Mouse (Mus musculus) stomach, embryonic 16.5 days (tissue): Measurements from ENCODE around the gene Gm49388. TPM values are rescaled to one million over a fixed set of nuclear protein-coding genes. Genes with fewer than 3 reads are reported as not detected.
"Not testable (repeated sequence)": the region's sequence is repeated elsewhere in the genome, so short reads cannot be mapped to it uniquely, and the experiment has no call there.

Experiments used
- ATAC-seq: fragments of 200-750 bp; cut with Nextera tagmentation; 2 replicates; pipeline ENCODE4 v1.8.0; 2017; ENCODE audit warnings: moderate number of reproducible peaks, moderate TSS enrichment; ENCODE audit not compliant: insufficient read depth, low FRiP score
- H3K27ac ChIP-seq: fragments of 300-500 bp; sonication (generic); 2 replicates; pipeline ENCODE4 v1.5.1; 2014; ENCODE audit warnings: low read length
- H3K27me3 ChIP-seq: fragments of 300-500 bp; sonication (generic); 2 replicates; pipeline ENCODE4 v1.6.1; 2014; ENCODE audit warnings: low read length, control low read depth, mixed read lengths; ENCODE audit not compliant: control insufficient read depth, insufficient read depth
- H3K36me3 ChIP-seq: fragments of 300-500 bp; sonication (generic); 2 replicates; pipeline ENCODE4 v1.6.1; 2014; ENCODE audit warnings: low read length; ENCODE audit not compliant: control insufficient read depth, insufficient read depth
- H3K4me1 ChIP-seq: fragments of 300-500 bp; sonication (generic); 2 replicates; pipeline ENCODE4 v1.6.1; 2014; ENCODE audit warnings: low read length, control low read depth, mixed read lengths; ENCODE audit not compliant: control insufficient read depth, insufficient read depth
- H3K4me2 ChIP-seq: fragments of 300-500 bp; sonication (generic); 2 replicates; pipeline ENCODE4 v1.6.1; 2014; ENCODE audit warnings: low read depth, low read length, mixed read lengths
- H3K4me3 ChIP-seq: fragments of 300-500 bp; sonication (generic); replicated peaks from 2 replicates; pipeline ENCODE4 v1.5.1; 2014; ENCODE audit warnings: mild to moderate bottlenecking, low read length
- H3K9ac ChIP-seq: fragments of 300-500 bp; sonication (generic); 2 replicates; pipeline ENCODE4 v1.6.1; 2014; ENCODE audit warnings: low read length
- H3K9me3 ChIP-seq: fragments of 300-500 bp; sonication (generic); replicated peaks from 2 replicates; pipeline ENCODE4 v1.6.1; 2016; ENCODE audit warnings: low read length, control low read depth; ENCODE audit not compliant: control insufficient read depth
- WGBS: fragments of 180-500 bp; shearing (Covaris S2); extraction: QIAGEN DNeasy Blood & Tissue Kit; methylation state at CpG from one replicate; pipeline ENCODE4 v1.1.7; 2014; 5-methylcytosine and 5-hydroxymethylcytosine counted together
- polyA plus RNA-seq: library from polyadenylated mRNA; unstranded; fragments of >200 nt; fragmentation: Nextera tagmentation; extraction: Ambion mirVana; gene quantifications from 2 replicates; pipeline ENCODE4 v1.2.1, GENCODE M21; 2015

Gm49388 gene
- polyA plus RNA-seq, 1 experiment from 2014 or later: not detected

DNA sequence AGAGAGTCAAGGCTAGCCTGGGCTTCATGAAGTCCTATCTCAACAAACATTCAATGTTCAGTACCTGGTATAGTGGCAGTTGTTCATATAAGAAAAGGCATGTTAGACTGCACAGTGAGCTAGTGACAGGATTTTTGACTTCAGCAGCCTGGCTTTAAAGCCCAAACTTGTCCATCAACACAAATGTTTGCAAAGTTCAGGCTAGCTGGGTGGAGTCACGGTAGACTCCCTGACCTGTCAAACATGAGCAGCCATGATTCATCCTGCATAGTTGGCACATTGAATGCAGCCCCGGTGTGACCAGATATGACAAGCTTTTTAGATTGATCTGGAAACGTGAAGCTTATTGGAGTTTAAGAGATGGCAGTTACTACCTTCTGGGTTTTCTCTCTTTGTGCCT, 13.3 kb upstream of the Gm49388 start:
- Histone ChIP-seq H3K4me3 (no peak overlapping the region), H3K27me3 (no peaks in the 10 kb centered on the region), H3K36me3 (no peaks in the 10 kb centered on the region), H3K4me1 (peaks cover 14% of the 10 kb centered on the region), H3K9me3 (no peaks in the 10 kb centered on the region), H3K4me2 (no peak overlapping the region), H3K27ac (peak overlapping the region; percentile 41; the same call in 1 of the 2 replicates), H3K9ac (no peak overlapping the region)
- WGBS: 46% methylated on average over 3 of the region's 3 CpGs
- ATAC-seq: no peak

DNA sequence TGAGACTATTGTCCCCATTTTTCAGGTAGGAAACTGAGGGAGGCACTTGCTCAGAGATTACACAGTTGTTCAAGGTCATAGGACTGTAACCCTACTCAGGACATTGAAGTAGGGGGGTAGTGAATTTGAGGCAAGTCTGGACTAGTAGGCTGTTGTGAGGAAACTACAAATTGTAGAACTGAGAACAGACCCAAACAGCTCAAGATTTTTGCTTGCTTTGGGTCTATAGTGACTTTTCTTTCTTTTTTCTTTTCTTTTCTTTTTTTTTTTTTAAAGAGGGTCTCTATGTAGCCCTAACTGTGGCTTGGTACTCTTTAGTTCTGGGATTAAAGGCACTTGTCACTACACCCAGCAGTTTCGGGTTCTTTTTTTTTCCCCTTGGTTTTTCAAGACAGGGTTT, 12.9 kb upstream of the Gm49388 start:
- Histone ChIP-seq H3K27ac (peak overlapping the region; percentile 41; the same call in 1 of the 2 replicates), H3K9me3 (no peaks in the 10 kb centered on the region), H3K27me3 (no peaks in the 10 kb centered on the region), H3K4me2 (no peak overlapping the region), H3K36me3 (no peaks in the 10 kb centered on the region), H3K9ac (no peak overlapping the region), H3K4me1 (peaks cover 14% of the 10 kb centered on the region), H3K4me3 (no peak overlapping the region)
- ATAC-seq: no peak
- 89% methylated on average over 1 of the region's 1 CpGs for WGBS

DNA sequence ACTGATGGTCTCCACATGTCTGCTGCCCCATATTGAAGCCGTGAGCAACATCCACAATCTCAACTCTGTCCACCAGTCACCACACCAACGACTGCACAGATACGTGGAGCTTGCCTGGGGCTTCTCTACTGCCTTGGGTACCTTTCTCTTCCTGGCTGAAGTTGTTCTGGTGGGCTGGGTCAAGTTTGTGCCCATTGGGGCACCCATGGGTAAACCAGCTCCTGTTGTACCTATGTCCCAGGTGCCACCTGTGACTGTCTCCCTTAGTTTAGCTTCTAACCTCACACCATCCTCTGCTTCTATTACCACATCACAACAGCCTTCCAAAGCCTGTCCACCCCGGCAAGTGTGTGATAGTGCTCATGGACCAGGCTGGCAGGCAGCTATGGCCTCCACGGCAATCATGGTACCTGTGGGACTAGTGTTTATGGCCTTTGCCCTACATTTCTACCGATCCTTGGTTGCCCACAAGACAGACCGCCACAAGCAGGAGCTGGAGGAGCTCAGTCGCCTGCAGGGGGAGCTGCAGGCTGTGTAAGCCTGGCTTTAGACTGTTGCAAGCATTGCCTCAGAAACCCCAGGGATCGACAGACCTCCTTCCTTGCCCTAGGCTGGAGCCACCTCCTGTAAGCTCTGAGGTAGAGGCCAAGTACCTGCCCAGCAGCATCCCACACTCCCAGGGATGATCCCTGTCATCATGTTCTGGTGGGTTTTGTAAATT, 11.6 kb upstream of the Gm49388 start:
- whole genome bisulfite sequencing: 36% methylated on average over 9 of the region's 9 CpGs
- Histone ChIP-seq H3K27ac (no peak overlapping the region), H3K4me1 (peaks cover 23% of the 10 kb centered on the region), H3K9ac (no peak overlapping the region), H3K9me3 (no peaks in the 10 kb centered on the region), H3K4me3 (no peak overlapping the region), H3K36me3 (no peaks in the 10 kb centered on the region), H3K27me3 (no peaks in the 10 kb centered on the region), H3K4me2 (no peak overlapping the region)
- no peak for ATAC-seq

DNA sequence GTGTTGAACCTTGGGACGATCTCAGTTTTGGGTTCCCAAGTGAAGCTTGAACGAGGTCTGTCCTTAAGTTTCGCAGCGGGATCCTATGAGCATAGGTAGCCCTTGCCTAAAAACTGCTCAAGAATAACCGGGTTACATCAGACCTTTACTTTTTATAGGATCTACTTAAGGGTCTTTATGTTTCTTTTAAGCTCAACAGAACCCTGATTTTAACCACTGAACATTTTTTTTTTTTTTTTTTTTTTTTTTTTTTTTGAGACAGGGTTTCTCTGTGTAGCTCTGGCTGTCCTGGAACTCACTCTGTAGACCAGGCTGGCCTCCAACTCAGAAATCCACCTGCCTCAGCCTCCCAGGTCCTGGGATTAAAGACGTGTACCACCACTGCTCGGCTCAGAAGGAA, 9.6 kb upstream of the Gm49388 start:
- Histone ChIP-seq H3K27ac (peak overlapping the region; percentile 100), H3K9ac (peak overlapping the region; percentile 92), H3K4me3 (peak overlapping the region; percentile 86), H3K4me2 (peak overlapping the region; percentile 70), H3K4me1 (peaks cover 18% of the 10 kb centered on the region)
- ATAC-seq, H3K9me3 ChIP-seq, H3K36me3 ChIP-seq, H3K27me3 ChIP-seq: not testable (repeated sequence)
- WGBS: 74% methylated on average over 7 of the region's 7 CpGs

DNA sequence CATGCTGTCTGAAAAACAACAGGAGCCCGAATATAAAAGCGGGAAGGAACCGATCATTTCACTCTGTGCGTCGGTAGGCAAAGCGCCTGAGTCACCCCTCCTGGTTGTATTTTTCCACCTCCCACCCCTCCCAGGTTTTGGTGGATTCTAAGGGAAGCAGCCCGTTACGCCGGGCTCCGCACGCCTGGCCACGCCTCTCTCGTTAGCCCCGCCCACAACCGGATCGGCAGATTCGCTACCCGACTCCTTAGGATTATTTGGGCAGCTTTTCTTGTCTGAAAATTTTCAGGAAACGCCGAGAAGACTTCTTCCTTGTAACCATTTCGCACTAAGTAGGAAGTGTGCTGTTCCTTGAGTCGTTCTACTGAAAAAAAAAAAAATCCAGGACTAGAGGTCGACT, 9.0 kb upstream of the Gm49388 start, which contains the start of gene Setd1a:
Gene Setd1a, plus strand, starts transcription at position 245 of the 400 bp plus-strand sequence.
- H3K4me3 ChIP-seq: peak within 1 kb of the TSS; percentile 86
- peak; percentile 64 for ATAC-seq
- H3K4me2 ChIP-seq: peak within 1 kb of the TSS; percentile 92
- 1% methylated on average over 23 of the region's 23 CpGs for WGBS
- peak within 1 kb of the TSS; percentile 92 for H3K9ac ChIP-seq
- H3K9me3 ChIP-seq: no peaks in the 10 kb centered on the region
- H3K36me3 ChIP-seq: no peaks in the 10 kb centered on the region
- H3K27me3 ChIP-seq: no peaks in the 10 kb centered on the region
- H3K27ac ChIP-seq: peak within 1 kb of the TSS; percentile 100
- peaks cover 12% of the 10 kb centered on the region for H3K4me1 ChIP-seq

DNA sequence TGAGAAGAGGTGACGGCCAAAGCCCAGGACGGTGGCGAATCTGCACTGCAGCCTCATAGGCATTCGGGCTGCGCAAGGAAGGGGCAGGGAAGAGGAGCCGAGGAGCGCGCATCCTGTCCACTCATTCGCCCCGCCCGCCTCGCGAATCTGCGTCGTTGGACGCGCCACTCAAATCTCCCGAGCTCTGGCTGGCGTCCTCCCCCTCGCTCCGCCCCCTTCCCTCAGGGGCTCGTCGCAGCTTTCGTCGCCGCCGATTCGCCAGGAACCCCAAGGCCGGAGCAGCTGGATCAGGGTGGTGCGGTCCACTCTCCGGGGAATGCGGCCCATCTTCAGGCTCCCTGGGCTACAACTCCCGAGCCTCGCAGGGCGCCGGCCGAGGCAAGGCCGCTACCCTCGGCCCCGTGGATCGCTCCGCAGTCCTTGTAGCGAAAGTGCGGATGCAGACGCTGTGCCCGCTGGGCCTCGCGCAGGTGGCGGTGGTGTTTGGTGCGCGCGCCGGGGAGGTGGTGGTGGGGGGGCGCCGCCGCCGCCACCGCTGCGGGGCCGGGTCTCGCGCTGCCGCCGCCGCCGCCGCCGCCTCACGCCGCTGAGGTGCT, 8.4 kb upstream of the Gm49388 start:
- H3K36me3 ChIP-seq: no peaks in the 10 kb centered on the region
- H3K27ac ChIP-seq: peak overlapping the region; percentile 100
- peak overlapping the region; percentile 92 for H3K9ac ChIP-seq
- H3K27me3 ChIP-seq: no peaks in the 10 kb centered on the region
- peaks cover 12% of the 10 kb centered on the region for H3K4me1 ChIP-seq
- under 1% methylated on average over 60 of the region's 70 CpGs for WGBS
- H3K4me2 ChIP-seq: peak overlapping the region; percentile 70
- no peaks in the 10 kb centered on the region for H3K9me3 ChIP-seq
- H3K4me3 ChIP-seq: peak overlapping the region; percentile 86
- peak; percentile 91 for ATAC-seq

DNA sequence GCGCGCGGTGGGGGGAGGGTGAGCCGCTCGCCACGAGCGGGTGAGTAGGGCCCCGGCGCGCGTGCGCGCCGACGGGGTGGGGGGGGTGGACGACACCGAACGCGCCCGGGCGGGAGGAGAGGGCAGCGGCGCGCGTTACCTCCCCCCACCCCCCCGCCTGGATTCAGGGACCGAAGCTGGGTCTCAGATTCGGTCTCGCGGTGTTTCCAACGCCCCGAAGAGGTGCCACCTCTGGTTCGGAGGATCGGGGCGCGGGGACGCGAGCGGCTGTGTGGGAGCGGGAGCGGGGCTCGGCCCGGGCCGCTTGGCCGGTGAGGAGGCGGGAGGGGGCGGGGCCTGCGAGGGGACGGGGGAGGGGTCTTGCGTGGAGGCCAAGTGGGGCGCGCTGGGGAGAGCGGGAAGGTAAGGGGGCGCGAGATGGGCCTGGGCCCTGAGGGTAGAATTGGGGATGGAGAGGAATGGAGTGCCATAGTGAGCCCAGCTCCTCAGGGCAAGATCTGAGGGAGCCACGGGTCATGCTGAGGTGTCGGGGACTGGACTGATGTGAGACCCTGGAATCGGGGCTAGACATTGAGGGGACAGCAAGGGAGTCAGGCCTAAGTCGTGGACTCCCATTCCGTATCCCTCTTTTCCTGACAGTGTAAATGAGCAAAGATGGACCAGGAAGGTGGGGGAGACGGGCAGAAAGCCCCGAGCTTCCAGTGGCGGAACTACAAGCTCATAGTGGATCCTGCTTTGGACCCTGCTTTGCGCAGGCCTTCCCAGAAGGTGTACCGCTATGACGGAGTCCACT, 7.7 kb upstream of the Gm49388 start:
- 2% methylated on average over 65 of the region's 66 CpGs for WGBS
- H3K9ac ChIP-seq: peak overlapping the region; percentile 92
- H3K9me3 ChIP-seq: no peaks in the 10 kb centered on the region
- peak overlapping the region; percentile 92 for H3K4me2 ChIP-seq
- peaks cover 3% of the 10 kb centered on the region; the same call in 1 of the 2 replicates for H3K36me3 ChIP-seq
- H3K4me3 ChIP-seq: peak overlapping the region; percentile 86
- ATAC-seq: peak; percentile 66
- peak overlapping the region; percentile 100 for H3K27ac ChIP-seq
- no peaks in the 10 kb centered on the region for H3K27me3 ChIP-seq
- peaks cover 12% of the 10 kb centered on the region for H3K4me1 ChIP-seq

DNA sequence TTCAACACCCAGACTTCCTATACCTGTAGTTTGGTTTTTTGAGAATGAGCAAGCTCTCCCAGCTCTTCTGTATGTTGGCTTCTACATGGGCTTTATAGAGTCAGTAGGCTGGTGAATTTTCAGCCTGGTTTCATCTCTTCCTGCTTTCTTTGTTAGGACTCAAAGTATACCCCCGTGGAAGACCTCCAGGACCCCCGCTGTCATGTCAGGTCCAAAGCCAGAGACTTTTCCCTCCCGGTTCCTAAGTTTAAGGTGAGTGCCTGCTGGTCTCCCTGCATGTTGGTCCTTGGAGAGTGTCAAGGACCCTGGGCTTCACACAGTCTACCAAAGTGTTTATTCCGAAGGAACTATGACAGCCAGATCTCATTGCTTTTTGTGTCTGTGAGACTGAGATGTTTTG, 7.1 kb upstream of the Gm49388 start:
- Histone ChIP-seq H3K4me1 (peaks cover 12% of the 10 kb centered on the region), H3K36me3 (peaks cover 5% of the 10 kb centered on the region; the same call in 1 of the 2 replicates), H3K9ac (peak overlapping the region; percentile 92), H3K4me3 (peak overlapping the region; percentile 86), H3K4me2 (peak overlapping the region; percentile 92), H3K9me3 (no peaks in the 10 kb centered on the region), H3K27me3 (no peaks in the 10 kb centered on the region), H3K27ac (peak overlapping the region; percentile 100)
- ATAC-seq: no peak
- 77% methylated on average over 4 of the region's 4 CpGs for WGBS
